Mouse (Mus musculus) MEL (cell line): ENCODE data around the gene Pnmal1. TPM values are rescaled to one million over a fixed set of nuclear protein-coding genes. Genes with fewer than 3 reads are reported as not detected.
A peak's percentile ranks its signal among the peaks of the same experiment; 100 is the strongest.

Experiments
- DNase-seq: peaks from one replicate; pipeline ENCODE4 v3.0.0; 2011; ENCODE audit warnings: low read depth, low spot score
- H3K27ac ChIP-seq: 2 replicates; pipeline ENCODE4 v1.5.1; 2012; ENCODE audit warnings: low read depth, mild to moderate bottlenecking, control low read depth, low read length, moderate library complexity; ENCODE audit not compliant: control insufficient read depth
- H3K27me3 ChIP-seq, 2 experiments: fragments of 150-350 bp in 1 of 2; sonication (generic) in 1 of 2; 2 replicates each; pipeline ENCODE4 v1.6.1; 2012; ENCODE audit warnings: low read length in 2 of 2, mild to moderate bottlenecking in 2 of 2, improper control_type of control experiment in 1 of 2, moderate library complexity in 1 of 2; ENCODE audit not compliant: insufficient read depth in 2 of 2, control insufficient read depth in 1 of 2
- H3K36me3 ChIP-seq, 2 experiments: 2 replicates each; pipeline ENCODE4 v1.6.1; 2012 to 2014; ENCODE audit warnings: low read length in 2 of 2, improper control_type of control experiment in 1 of 2, inconsistent platforms in 1 of 2, mild to moderate bottlenecking in 1 of 2; ENCODE audit not compliant: insufficient read depth in 2 of 2, control insufficient read depth in 1 of 2
- H3K4me1 ChIP-seq, 2 experiments: fragments of 150-350 bp in 1 of 2; sonication (generic) in 1 of 2; 2 replicates each; pipeline ENCODE4 v1.6.1; 2012; ENCODE audit warnings: low read length in 2 of 2, improper control_type of control experiment in 1 of 2, mild to moderate bottlenecking in 1 of 2; ENCODE audit not compliant: insufficient read depth in 2 of 2, control insufficient read depth in 1 of 2
- H3K4me3 ChIP-seq, 2 experiments: fragments of 150-350 bp in 1 of 2; sonication (generic) in 1 of 2; 2 replicates each; pipeline ENCODE4 v1.5.1; 2012; ENCODE audit warnings: low read depth in 2 of 2, low read length in 2 of 2, mild to moderate bottlenecking in 2 of 2, moderate library complexity in 2 of 2, control low read depth in 1 of 2, improper control_type of control experiment in 1 of 2; ENCODE audit not compliant: control insufficient read depth in 1 of 2, insufficient read depth in 1 of 2
- H3K79me2 ChIP-seq: 2 replicates; pipeline ENCODE4 v1.6.1; 2012; ENCODE audit warnings: mild to moderate bottlenecking, low read length, moderate library complexity; ENCODE audit not compliant: control insufficient read depth, poor library complexity, insufficient read depth
- H3K9ac ChIP-seq: 2 replicates; pipeline ENCODE4 v1.6.1; 2012; ENCODE audit warnings: low read depth, mild to moderate bottlenecking, control low read depth, low read length, moderate library complexity; ENCODE audit not compliant: control insufficient read depth, poor library complexity, severe bottlenecking
- H3K9me3 ChIP-seq: fragments of 150-350 bp; sonication (generic); replicated peaks from 2 replicates; pipeline ENCODE4 v1.6.1; 2012; ENCODE audit warnings: mild to moderate bottlenecking, low read length, improper control_type of control experiment, moderate library complexity; ENCODE audit not compliant: insufficient read depth
- CTCF ChIP-seq, 3 experiments: IDR thresholded peaks in 2 of 3; conservative IDR thresholded peaks in 1 of 3; 2 replicates each; pipeline ENCODE4 v1.5.1; 2011 to 2012; ENCODE audit warnings: low read length in 3 of 3, low read depth in 2 of 3, mild to moderate bottlenecking in 2 of 3, improper control_type of control experiment in 1 of 3, inconsistent platforms in 1 of 3, mixed read lengths in 1 of 3, moderate library complexity in 1 of 3; ENCODE audit not compliant: control insufficient read depth in 1 of 3, insufficient read depth in 1 of 3, poor library complexity in 1 of 3, severe bottlenecking in 1 of 3
- JUND ChIP-seq: IDR thresholded peaks from 2 replicates; pipeline ENCODE4 v1.6.1; 2011; ENCODE audit warnings: low read depth, mild to moderate bottlenecking, improper control_type of control experiment, low read length
- KAT2A ChIP-seq: conservative IDR thresholded peaks from 2 replicates; pipeline ENCODE4 v1.6.1; 2012; ENCODE audit warnings: low read depth, low read length, improper control_type of control experiment, inconsistent platforms
- MAFK ChIP-seq: IDR thresholded peaks from 2 replicates; pipeline ENCODE4 v1.6.1; 2011; ENCODE audit warnings: low read depth, mild to moderate bottlenecking, low read length, improper control_type of control experiment, borderline replicate concordance
- MAX ChIP-seq: IDR thresholded peaks from 2 replicates; pipeline ENCODE4 v1.6.1; 2011; ENCODE audit warnings: low read length, improper control_type of control experiment
- NELFE ChIP-seq: IDR thresholded peaks from 2 replicates; pipeline ENCODE4 v1.6.1; 2011; ENCODE audit warnings: low read depth, low read length, improper control_type of control experiment
- RAD21 ChIP-seq: IDR thresholded peaks from 2 replicates; pipeline ENCODE4 v1.6.1; 2011; ENCODE audit warnings: mild to moderate bottlenecking, low read depth, low read length, improper control_type of control experiment
- SMC3 ChIP-seq: IDR thresholded peaks from 2 replicates; pipeline ENCODE4 v1.6.1; 2011; ENCODE audit warnings: low read depth, low read length, improper control_type of control experiment
- ZMIZ1 ChIP-seq: IDR thresholded peaks from 2 replicates; pipeline ENCODE4 v1.6.1; 2012; ENCODE audit warnings: low read depth, mild to moderate bottlenecking, inconsistent platforms, low read length, improper control_type of control experiment, moderate library complexity
- polyA plus RNA-seq, 2 experiments: library from polyadenylated mRNA; stranded (reverse) in 1 of 2; unstranded in 1 of 2; fragments of >175 nt in 1 of 2; fragments of >200 nt in 1 of 2; gene quantifications; 2 replicates each; pipeline versions ENCODE4 v1.2.1 to v1.2.4; 2012; ENCODE audit warnings: low replicate concordance in 2 of 2, low read depth in 1 of 2; ENCODE audit not compliant: insufficient read length in 2 of 2, insufficient read depth in 1 of 2, missing spikeins in 1 of 2
- total RNA-seq: library from RNA; depleted of rRNA; stranded (reverse); fragments of 300-350 nt; gene quantifications from 2 replicates; pipeline ENCODE4 v1.2.3, GENCODE M21; 2012

The Pnmal1 gene
- total and polyA plus RNA-seq, 3 experiments: 0.19 to 0.53 TPM; not detected in 1

DNA sequence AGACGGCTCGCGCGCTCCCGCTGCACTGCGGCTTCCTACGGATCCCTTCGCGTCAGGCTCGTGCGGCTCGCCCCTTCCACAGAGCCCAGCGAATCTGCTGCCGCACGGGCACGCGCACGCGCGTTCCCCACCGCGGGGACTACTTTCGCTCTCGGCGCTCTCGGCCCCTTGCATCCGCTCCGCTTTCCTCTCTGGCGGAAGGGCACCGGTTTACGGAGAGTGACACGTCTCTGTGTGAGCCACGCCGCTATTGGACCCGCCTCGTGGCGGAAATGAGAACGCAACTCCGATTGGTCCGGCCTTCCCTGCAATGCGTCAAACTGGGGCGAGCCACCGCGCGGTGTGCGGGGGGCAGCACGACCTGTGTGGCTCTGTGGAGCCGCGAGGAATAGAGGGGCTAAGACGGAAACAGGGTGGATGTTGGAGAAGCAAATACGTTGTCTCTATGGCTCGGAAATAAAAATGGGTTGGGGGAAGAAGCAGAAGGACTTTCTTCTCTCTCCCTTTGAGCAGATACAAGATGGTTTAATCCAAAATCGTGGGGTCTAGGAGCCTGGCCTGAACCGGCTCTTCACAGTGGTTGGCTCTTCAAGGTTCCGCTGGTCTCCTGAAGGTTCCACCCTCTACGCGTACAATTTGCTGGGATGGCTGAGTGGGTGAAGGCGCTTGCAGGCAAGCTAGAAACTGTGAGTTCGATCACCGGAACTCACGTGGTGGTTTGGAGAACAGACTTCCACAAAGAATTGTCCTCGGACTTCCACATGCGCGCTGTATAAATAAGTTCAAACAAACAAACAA, 35.2 kb upstream of the Pnmal1 start, which contains the start of gene Calm3 (continued):
- TF ChIP-seq SMC3: no peak
- TF ChIP-seq MAX: peak; percentile 88
- TF ChIP-seq JUND: no peak
- peak; percentile 88 for TF ChIP-seq KAT2A
- no peak for TF ChIP-seq MAFK

GRCm38 (mm10) chr7:16928341-16928740, 31.1 kb upstream of the Pnmal1 start:
- peaks cover 0 to 2% of the 10 kb centered on the region in 2 experiments; a peak in 1 of 4 replicates for H3K36me3 ChIP-seq
- no peak for TF ChIP-seq ZMIZ1
- peak in 2 of 3 experiments; percentile 28; a peak in 4 of 6 replicates for TF ChIP-seq CTCF (IDR thresholded peaks at IDR 0.05 in 2 of 3, conservative IDR thresholded peaks at IDR 0.05 in 1 of 3; ENCODE audit: control insufficient read depth in 1 of 3, insufficient read depth in 1 of 3, low read depth in 2 of 3, low read length in 3 of 3, poor library complexity in 1 of 3, severe bottlenecking in 1 of 3)
- peak; percentile 15; the same call in 1 of the 2 replicates for TF ChIP-seq SMC3
- H3K4me1 ChIP-seq: peaks cover 0 to 3% of the 10 kb centered on the region in 2 experiments; a peak in 2 of 4 replicates
- no peak overlapping the region for H3K4me3 ChIP-seq
- H3K79me2 ChIP-seq: peaks cover 4% of the 10 kb centered on the region
- no peak overlapping the region for H3K9ac ChIP-seq
- H3K9me3 ChIP-seq: no peaks in the 10 kb centered on the region
- H3K27me3 ChIP-seq: no peaks in the 10 kb centered on the region
- peak; percentile 65 for DNase-seq
- H3K27ac ChIP-seq: no peak overlapping the region

DNA sequence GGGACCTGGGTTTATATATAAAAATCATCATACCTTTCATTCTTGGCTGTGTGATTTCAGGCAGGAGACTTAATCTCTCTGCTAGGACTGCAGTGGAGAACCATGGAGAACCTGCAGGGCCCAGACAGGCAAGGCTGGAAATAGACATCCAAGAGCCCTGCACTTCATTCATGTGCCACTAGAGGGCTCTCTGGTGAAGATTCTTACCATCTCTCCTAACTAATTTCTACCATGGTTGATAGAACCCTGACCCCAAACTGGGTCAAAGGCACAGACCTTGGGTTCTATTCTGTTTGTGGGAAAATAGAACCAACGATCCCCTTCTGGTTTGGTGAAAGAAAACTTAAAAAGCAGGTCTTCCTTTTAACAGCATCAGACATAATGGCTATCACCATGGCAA, 28.6 kb upstream of the Pnmal1 start:
- Histone ChIP-seq H3K27ac (no peak overlapping the region), H3K9me3 (no peaks in the 10 kb centered on the region), H3K79me2 (no peaks in the 10 kb centered on the region), H3K4me3 (no peak overlapping the region), H3K9ac (no peak overlapping the region), H3K27me3 (no peaks in the 10 kb centered on the region)
- peak; percentile 79 for DNase-seq
- TF ChIP-seq RAD21 (peak; percentile 26), CTCF (IDR thresholded peaks at IDR 0.05 in 2 of 3, conservative IDR thresholded peaks at IDR 0.05 in 1 of 3; ENCODE audit: control insufficient read depth in 1 of 3, insufficient read depth in 1 of 3, low read depth in 2 of 3, low read length in 3 of 3, poor library complexity in 1 of 3, severe bottlenecking in 1 of 3) (peak; percentile 56 to 88 (median 76)), NELFE (no peak), SMC3 (peak; percentile 56)
- TF ChIP-seq, all 39 proteins: peak for 3
- H3K4me1 ChIP-seq: no peaks in the 10 kb centered on the region; a peak in 1 of 4 replicates
- no peaks in the 10 kb centered on the region for H3K36me3 ChIP-seq
